Mouse (Mus musculus): ENCODE measurements at regions not wholly inside any gene's neighbourhood (a gene's known extent, or its start where the extent isn't known, plus 50 kb on each side); places are given as distances from the start of the nearest gene placed in this dataset.

GRCm38 (mm10) chr5:54254005-54254404 lies 255.7 kb downstream of the Stim2 start:
- DNase-seq (ENCODE audit: low read depth, low spot score), result no peak

GRCm38 (mm10) chr5:54258087-54258733 lies 259.9 kb downstream of the Stim2 start:
- DNase-seq (ENCODE audit: low read depth, low spot score), result no peak

- no peak for DNase-seq (ENCODE audit: low read depth, low spot score)
These were observed 266.7 kb downstream of the Stim2 start for GRCm38 (mm10) chr5:54264867-54265434.

- peak; percentile 24 for DNase-seq (ENCODE audit: low read depth, low spot score)
These were observed 269.7 kb downstream of the Stim2 start for GRCm38 (mm10) chr5:54267905-54268590.

GRCm38 (mm10) chr5:54279357-54279756 lies 281.1 kb downstream of the Stim2 start:
- DNase-seq (ENCODE audit: low read depth, low spot score), result no peak

- DNase-seq (ENCODE audit: low read depth, low spot score), result no peak
These were observed 282.4 kb downstream of the Stim2 start for GRCm38 (mm10) chr5:54280670-54281069.

GRCm38 (mm10) chr5:54281121-54281520 lies 282.8 kb downstream of the Stim2 start:
- DNase-seq (ENCODE audit: low read depth, low spot score), result no peak

GRCm38 (mm10) chr5:54290372-54291080 lies 292.2 kb downstream of the Stim2 start:
- DNase-seq (ENCODE audit: low read depth, low spot score), result no peak

- no peak for DNase-seq (ENCODE audit: low read depth, low spot score)
These were observed 293.6 kb downstream of the Stim2 start for GRCm38 (mm10) chr5:54291940-54292339.

GRCm38 (mm10) chr5:54313660-54314279 lies 315.5 kb downstream of the Stim2 start:
- DNase-seq (ENCODE audit: low read depth, low spot score), result no peak

GRCm38 (mm10) chr5:54330415-54330814 lies 332.1 kb downstream of the Stim2 start:
- no peak for DNase-seq (ENCODE audit: low read depth, low spot score)

GRCm38 (mm10) chr5:54342976-54343375 lies 344.7 kb downstream of the Stim2 start:
- no peak for DNase-seq (ENCODE audit: low read depth, low spot score)

- no peak for DNase-seq (ENCODE audit: low read depth, low spot score)
These were observed 345.1 kb downstream of the Stim2 start for GRCm38 (mm10) chr5:54343432-54343831.

- DNase-seq (ENCODE audit: low read depth, low spot score), result no peak
These were observed 350.7 kb downstream of the Stim2 start for GRCm38 (mm10) chr5:54348820-54349596.

GRCm38 (mm10) chr5:54349775-54350332 lies 351.6 kb downstream of the Stim2 start:
- DNase-seq (ENCODE audit: low read depth, low spot score), result no peak

GRCm38 (mm10) chr5:54356105-54356504 lies 357.8 kb downstream of the Stim2 start:
- DNase-seq (ENCODE audit: low read depth, low spot score), result no peak

- DNase-seq (ENCODE audit: low read depth, low spot score), result no peak
These were observed 359.2 kb downstream of the Stim2 start for GRCm38 (mm10) chr5:54357501-54357900.

GRCm38 (mm10) chr5:54358221-54358620 lies 359.9 kb downstream of the Stim2 start:
- no peak for DNase-seq (ENCODE audit: low read depth, low spot score)
